Mouse (Mus musculus): ENCODE results near the gene Taf6l. TPM values are rescaled to one million over a fixed set of nuclear protein-coding genes. Genes with fewer than 3 reads are reported as not detected.

The Taf6l gene
- polyA plus RNA-seq, 1 experiment from 2014 or later: 30.5 TPM

GRCm38 (mm10) chr19:8788521-8788920 lies 2.3 kb upstream of the Taf6l start:
- no peak for ATAC-seq (ENCODE audit: borderline replicate concordance, extremely low read depth, low FRiP score, low TSS enrichment)
- H3K4me1 ChIP-seq: peaks cover 7% of the 10 kb centered on the region; the same call in 1 of the 2 replicates
- H3K36me3 ChIP-seq: peaks cover 15% of the 10 kb centered on the region
- whole genome bisulfite sequencing: 21% methylated on average over 3 of the region's 3 CpGs
- H3K9me3 ChIP-seq: no peaks in the 10 kb centered on the region
- H3K9ac ChIP-seq: no peak overlapping the region
- no peaks in the 10 kb centered on the region for H3K27me3 ChIP-seq
- H3K27ac ChIP-seq: no peak overlapping the region
- H3K4me2 ChIP-seq: no peak overlapping the region
- no peak overlapping the region for H3K4me3 ChIP-seq

- H3K9me3 ChIP-seq: no peaks in the 10 kb centered on the region
- ATAC-seq (ENCODE audit: borderline replicate concordance, extremely low read depth, low FRiP score, low TSS enrichment): no peak; the same call in 1 of the 2 replicates
- H3K36me3 ChIP-seq: peaks cover 23% of the 10 kb centered on the region
- peak overlapping the region; percentile 93 for H3K9ac ChIP-seq
- H3K27me3 ChIP-seq: no peaks in the 10 kb centered on the region
- peaks cover 32% of the 10 kb centered on the region for H3K4me1 ChIP-seq
- peak overlapping the region; percentile 87 for H3K4me2 ChIP-seq
- H3K4me3 ChIP-seq: peak overlapping the region; percentile 67
- peak overlapping the region; percentile 99 for H3K27ac ChIP-seq
- 4% methylated on average over 20 of the region's 20 CpGs for WGBS
These were observed 11.2 kb downstream of the Taf6l start for GRCm38 (mm10) chr19:8774951-8775421.

- under 1% methylated on average over 63 of the region's 68 CpGs for WGBS
- peak; percentile 92 for ATAC-seq (ENCODE audit: borderline replicate concordance, extremely low read depth, low FRiP score, low TSS enrichment)
These were observed 12.0 kb downstream of the Taf6l start, which contains the start of gene Tmem179b for GRCm38 (mm10) chr19:8774086-8774835. Tmem179b (minus strand) TSS chr19:8774467.

GRCm38 (mm10) chr19:8773409-8773808 lies 12.8 kb downstream of the Taf6l start:
- Histone ChIP-seq H3K9me3 (no peaks in the 10 kb centered on the region), H3K27ac (peak overlapping the region; percentile 99), H3K27me3 (no peaks in the 10 kb centered on the region), H3K4me2 (peak overlapping the region; percentile 87), H3K4me1 (peaks cover 32% of the 10 kb centered on the region), H3K9ac (peak overlapping the region; percentile 93), H3K36me3 (peaks cover 30% of the 10 kb centered on the region), H3K4me3 (peak overlapping the region; percentile 67)
- ATAC-seq (ENCODE audit: borderline replicate concordance, extremely low read depth, low FRiP score, low TSS enrichment): no peak
- 42% methylated on average over 6 of the region's 6 CpGs for WGBS

More at GRCm38 (mm10) chr19:8774086-8774835, 12.0 kb downstream of the Taf6l start, which contains the start of gene Tmem179b:
- H3K36me3 ChIP-seq: peaks cover 26% of the 10 kb centered on the region
- H3K4me1 ChIP-seq: peaks cover 32% of the 10 kb centered on the region
- peak within 1 kb of the TSS; percentile 67 for H3K4me3 ChIP-seq
- peak within 1 kb of the TSS; percentile 93 for H3K9ac ChIP-seq
- H3K9me3 ChIP-seq: no peaks in the 10 kb centered on the region
- peak within 1 kb of the TSS; percentile 99 for H3K27ac ChIP-seq
- peak within 1 kb of the TSS; percentile 87 for H3K4me2 ChIP-seq
- no peaks in the 10 kb centered on the region for H3K27me3 ChIP-seq

GRCm38 (mm10) chr19:8772996-8773395 lies 13.2 kb downstream of the Taf6l start:
- Histone ChIP-seq H3K4me1 (peaks cover 32% of the 10 kb centered on the region), H3K27me3 (no peaks in the 10 kb centered on the region), H3K9me3 (no peaks in the 10 kb centered on the region), H3K4me2 (peak overlapping the region; percentile 87), H3K27ac (peak overlapping the region; percentile 99; the same call in 1 of the 2 replicates), H3K9ac (peak overlapping the region; percentile 93), H3K36me3 (peaks cover 32% of the 10 kb centered on the region), H3K4me3 (peak overlapping the region; percentile 67)
- 65% methylated on average over 5 of the region's 5 CpGs for WGBS
- ATAC-seq (ENCODE audit: borderline replicate concordance, extremely low read depth, low FRiP score, low TSS enrichment): no peak

- 19% methylated on average over 29 of the region's 29 CpGs for WGBS
- Histone ChIP-seq H3K27me3 (no peaks in the 10 kb centered on the region), H3K4me3 (peak within 1 kb of the TSS; percentile 84), H3K9me3 (no peaks in the 10 kb centered on the region), H3K36me3 (peaks cover 52% of the 10 kb centered on the region), H3K4me1 (peaks cover 31% of the 10 kb centered on the region), H3K27ac (peak within 1 kb of the TSS; percentile 89), H3K4me2 (peak within 1 kb of the TSS; percentile 59), H3K9ac (peak within 1 kb of the TSS; percentile 95)
- peak; percentile 44; the same call in 1 of the 2 replicates for ATAC-seq (ENCODE audit: borderline replicate concordance, extremely low read depth, low FRiP score, low TSS enrichment)
These were observed 15.5 kb downstream of the Taf6l start, which contains the start of gene Tmem223 for GRCm38 (mm10) chr19:8770567-8771270. Tmem223 (plus strand) TSS chr19:8770996.

GRCm38 (mm10) chr19:8765562-8765961 lies 20.7 kb downstream of the Taf6l start:
- no peak overlapping the region for H3K4me2 ChIP-seq
- WGBS: 96% methylated on average over 9 of the region's 9 CpGs
- H3K27me3 ChIP-seq: no peaks in the 10 kb centered on the region
- ATAC-seq (ENCODE audit: borderline replicate concordance, extremely low read depth, low FRiP score, low TSS enrichment): no peak
- H3K4me1 ChIP-seq: peaks cover 4% of the 10 kb centered on the region; the same call in 1 of the 2 replicates
- no peak overlapping the region for H3K27ac ChIP-seq
- H3K9me3 ChIP-seq: no peaks in the 10 kb centered on the region
- no peak overlapping the region for H3K4me3 ChIP-seq
- H3K36me3 ChIP-seq: peaks cover 78% of the 10 kb centered on the region
- no peak overlapping the region for H3K9ac ChIP-seq

GRCm38 (mm10) chr19:8763276-8763675 lies 22.9 kb downstream of the Taf6l start:
- Histone ChIP-seq H3K4me2 (no peak overlapping the region), H3K27ac (no peak overlapping the region), H3K4me1 (peaks cover 8% of the 10 kb centered on the region), H3K9ac (no peak overlapping the region), H3K9me3 (no peaks in the 10 kb centered on the region), H3K27me3 (no peaks in the 10 kb centered on the region), H3K4me3 (no peak overlapping the region), H3K36me3 (peaks cover 59% of the 10 kb centered on the region)
- no peak for ATAC-seq (ENCODE audit: borderline replicate concordance, extremely low read depth, low FRiP score, low TSS enrichment)
- WGBS: 89% methylated on average over 4 of the region's 4 CpGs

- no peaks in the 10 kb centered on the region for H3K9me3 ChIP-seq
- ATAC-seq (ENCODE audit: borderline replicate concordance, extremely low read depth, low FRiP score, low TSS enrichment): no peak
- no peak overlapping the region for H3K4me3 ChIP-seq
- no peak overlapping the region for H3K9ac ChIP-seq
- no peak overlapping the region for H3K27ac ChIP-seq
- 91% methylated on average over 2 of the region's 2 CpGs for WGBS
- H3K4me2 ChIP-seq: no peak overlapping the region
- H3K27me3 ChIP-seq: no peaks in the 10 kb centered on the region
- peaks cover 15% of the 10 kb centered on the region for H3K4me1 ChIP-seq
- peaks cover 34% of the 10 kb centered on the region for H3K36me3 ChIP-seq
These were observed 25.5 kb downstream of the Taf6l start for GRCm38 (mm10) chr19:8760757-8761156.

- Histone ChIP-seq H3K4me3 (0 out of 2 replicates have a peak overlapping the region, but pooled peaks have one; percentile 67), H3K36me3 (peaks cover 29% of the 10 kb centered on the region), H3K4me2 (peak overlapping the region; percentile 66; the same call in 1 of the 2 replicates), H3K4me1 (peaks cover 20% of the 10 kb centered on the region), H3K27ac (no peak overlapping the region), H3K9ac (no peak overlapping the region), H3K9me3 (no peaks in the 10 kb centered on the region), H3K27me3 (no peaks in the 10 kb centered on the region)
- no peak for ATAC-seq (ENCODE audit: borderline replicate concordance, extremely low read depth, low FRiP score, low TSS enrichment)
- WGBS: 84% methylated on average over 2 of the region's 2 CpGs
These were observed 27.3 kb downstream of the Taf6l start for GRCm38 (mm10) chr19:8758899-8759298.

GRCm38 (mm10) chr19:8757471-8757998 lies 28.7 kb downstream of the Taf6l start:
- Histone ChIP-seq H3K27me3 (no peaks in the 10 kb centered on the region), H3K4me1 (peaks cover 20% of the 10 kb centered on the region), H3K4me2 (peak overlapping the region; percentile 66), H3K27ac (peak overlapping the region; percentile 87), H3K9me3 (no peaks in the 10 kb centered on the region), H3K4me3 (peak overlapping the region; percentile 67), H3K36me3 (peaks cover 28% of the 10 kb centered on the region), H3K9ac (peak overlapping the region; percentile 83)
- WGBS: 4% methylated on average over 14 of the region's 14 CpGs
- ATAC-seq (ENCODE audit: borderline replicate concordance, extremely low read depth, low FRiP score, low TSS enrichment): no peak

Measured in lung, embryonic 15.5 days (tissue).